ENCODE assay signal across 21 mouse cellular contexts in the genomic region with DNA sequence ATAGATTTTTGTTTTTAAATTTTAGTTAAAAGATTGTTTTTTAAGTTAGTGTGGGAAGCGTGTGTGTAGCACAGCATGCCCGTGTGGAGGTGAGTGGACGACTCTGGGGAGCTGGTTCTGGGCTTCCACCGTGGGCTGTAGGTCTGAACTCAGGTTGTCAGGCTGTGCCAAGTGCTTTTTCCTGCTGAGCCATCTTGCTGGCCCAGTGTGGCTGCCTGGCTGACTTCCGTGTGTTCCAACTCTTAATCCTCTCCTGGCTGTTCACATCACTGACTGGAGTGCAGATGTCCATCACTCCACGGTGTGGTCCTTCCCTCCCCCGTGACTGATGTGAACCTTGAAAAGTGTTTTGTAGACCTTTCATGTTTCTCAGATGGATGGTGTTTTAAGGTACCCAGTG. TPM values are rescaled to one million over a fixed set of nuclear protein-coding genes. Genes with fewer than 3 reads are reported as not detected.
A peak's percentile ranks its signal among the peaks of the same experiment; 100 is the strongest.
DNase-seq lines count a peak whose midpoint lies in the region; ATAC-seq lines count a peak whose summit lies in the region.
"Had no signal": no experiment of that assay in that cellular context is flagged by ENCODE, and none has a peak within 500 bp of the region (broad histone marks: within the 10 kb centered on the region; RNA-seq: fewer than 3 reads in every experiment).

No protein-coding gene starts in this region.

- H3K4me2 ChIP-seq in heart, embryonic 12.5 days: no peak overlapping the region
- H3K4me2 ChIP-seq in liver, embryonic 12.5 days: no peak overlapping the region
- H3K4me2 ChIP-seq: embryonic facial prominence, embryonic 13.5 days; forebrain, embryonic 13.5 days; heart, embryonic 15.5 days; hindbrain, embryonic 15.5 days; kidney, embryonic 15.5 days had no signal

- ATAC-seq in heart, embryonic 12.5 days (ENCODE audit: insufficient number of reproducible peaks, low FRiP score): no peak
- no peak for ATAC-seq in liver, embryonic 12.5 days
- ATAC-seq: forebrain, embryonic 13.5 days; forebrain, postnatal 0 days; intestine, embryonic 16.5 days had no signal

- no peak overlapping the region for H3K27ac ChIP-seq in heart, embryonic 12.5 days (ENCODE audit: poor library complexity, severe bottlenecking)
- no peak overlapping the region for H3K27ac ChIP-seq in liver, embryonic 12.5 days
- H3K27ac ChIP-seq: embryonic facial prominence, embryonic 13.5 days; forebrain, embryonic 13.5 days; heart, embryonic 10.5 days; heart, embryonic 15.5 days; hindbrain, embryonic 10.5 days; hindbrain, embryonic 15.5 days; kidney, embryonic 15.5 days had no signal

- no peaks in the 10 kb centered on the region for H3K9me3 ChIP-seq in heart, embryonic 12.5 days (replicated peaks)
- H3K9me3 ChIP-seq in liver, embryonic 12.5 days (replicated peaks): no peaks in the 10 kb centered on the region
- H3K9me3 ChIP-seq: embryonic facial prominence, embryonic 13.5 days; forebrain, embryonic 13.5 days; heart, embryonic 10.5 days; heart, embryonic 15.5 days; hindbrain, embryonic 10.5 days; hindbrain, embryonic 15.5 days; kidney, embryonic 15.5 days had no signal

- no peak overlapping the region for H3K4me3 ChIP-seq in heart, embryonic 12.5 days
- H3K4me3 ChIP-seq in liver, embryonic 12.5 days: no peak overlapping the region
- H3K4me3 ChIP-seq: embryonic facial prominence, embryonic 13.5 days; forebrain, embryonic 13.5 days; heart, embryonic 10.5 days; heart, embryonic 15.5 days; hindbrain, embryonic 10.5 days; hindbrain, embryonic 15.5 days; kidney, embryonic 15.5 days had no signal

- no peak overlapping the region for H3K9ac ChIP-seq in heart, embryonic 12.5 days
- no peak overlapping the region for H3K9ac ChIP-seq in liver, embryonic 12.5 days
- H3K9ac ChIP-seq: embryonic facial prominence, embryonic 13.5 days; forebrain, embryonic 13.5 days; forebrain, postnatal 0 days; heart, embryonic 15.5 days; hindbrain, embryonic 15.5 days; kidney, embryonic 15.5 days had no signal

- 85% methylated on average over 7 of the region's 7 CpGs for whole genome bisulfite sequencing in heart, embryonic 12.5 days
- 82% methylated on average over 7 of the region's 7 CpGs for WGBS in liver, embryonic 12.5 days (ENCODE audit: insufficient replicate concordance)

- H3K27me3 ChIP-seq in heart, embryonic 12.5 days (replicated peaks): no peaks in the 10 kb centered on the region
- H3K27me3 ChIP-seq in liver, embryonic 12.5 days (replicated peaks): no peaks in the 10 kb centered on the region
- H3K27me3 ChIP-seq: embryonic facial prominence, embryonic 13.5 days; forebrain, embryonic 13.5 days; heart, embryonic 15.5 days; hindbrain, embryonic 15.5 days; kidney, embryonic 15.5 days had no signal

- H3K4me1 ChIP-seq in heart, embryonic 12.5 days (replicated peaks): peaks cover 12% of the 10 kb centered on the region
- H3K4me1 ChIP-seq in liver, embryonic 12.5 days: peaks cover 26% of the 10 kb centered on the region
- H3K4me1 ChIP-seq: forebrain, embryonic 13.5 days; heart, embryonic 15.5 days; hindbrain, embryonic 15.5 days had no signal

- peak; percentile 24 to 38 for DNase-seq in cerebellum, adult 18-20 months
- no peak for DNase-seq in cerebellum, adult 11-12 months
- DNase-seq in cerebellum, postnatal 25 days: peak; percentile 39 to 54
- no peak for DNase-seq in cerebellum, postnatal 14 days
- peak; percentile 20 to 21 for DNase-seq in cerebellum, postnatal 36 days
- peak; percentile 59 for DNase-seq in gastrocnemius, postnatal 25 days
- DNase-seq: adrenal gland, postnatal 10 days; forebrain, postnatal 0 days; heart, adult 18-20 months; heart, postnatal 14 days; kidney, adult 2 months had no signal

- peaks cover 53% of the 10 kb centered on the region for H3K36me3 ChIP-seq in heart, embryonic 12.5 days
- peaks cover 65% of the 10 kb centered on the region for H3K36me3 ChIP-seq in liver, embryonic 12.5 days

RNA-seq across cellular contexts. Expression of gene Usp33, which starts 12.9 kb away (rescaled TPM):
- total RNA-seq in gastrocnemius, postnatal 25 days (2021): 10 to 100 TPM; 17.6 to 22.9 TPM
- 37.7 and 38.1 TPM in 2 replicates for polyA plus RNA-seq in heart, embryonic 12.5 days (2016; fragmentation: Nextera tagmentation; extraction: Ambion mirVana)
- polyA plus RNA-seq in liver, embryonic 12.5 days (2016; fragmentation: Nextera tagmentation; extraction: Ambion mirVana): 30.1 and 30.9 TPM in 2 replicates

RNA-seq across cellular contexts. Expression of gene Miga1, which starts 18.9 kb away (rescaled TPM):
- total RNA-seq in gastrocnemius, postnatal 25 days (2021): 1 to 10 TPM; 4.8 to 5.7 TPM
- polyA plus RNA-seq in heart, embryonic 12.5 days (2016; fragmentation: Nextera tagmentation; extraction: Ambion mirVana): 18.0 and 18.8 TPM in 2 replicates
- 7.1 and 9.1 TPM in 2 replicates for polyA plus RNA-seq in liver, embryonic 12.5 days (2016; fragmentation: Nextera tagmentation; extraction: Ambion mirVana)

RNA-seq across cellular contexts. Expression of gene Zzz3, which starts 36.1 kb away (rescaled TPM):
- 10 to 100 TPM; 15.3 to 16.1 TPM for total RNA-seq in gastrocnemius, postnatal 25 days (2021)
- polyA plus RNA-seq in heart, embryonic 12.5 days (2016; fragmentation: Nextera tagmentation; extraction: Ambion mirVana): 37.4 and 38.8 TPM in 2 replicates
- polyA plus RNA-seq in liver, embryonic 12.5 days (2016; fragmentation: Nextera tagmentation; extraction: Ambion mirVana): 23.5 and 25.7 TPM in 2 replicates

Comparison
In these comparisons a context has a peak if more than half of its experiments do, and no peak if none do; other contexts are left out.
1. DNase-seq: peak in cerebellum, adult 18-20 months (2 of 2), cerebellum, postnatal 25 days (2 of 2), cerebellum, postnatal 36 days (2 of 2) and gastrocnemius, postnatal 25 days (single experiment); none in cerebellum, adult 11-12 months (single experiment) and cerebellum, postnatal 14 days (0 of 2).